Mouse (Mus musculus) testis, adult 2 months (tissue): ENCODE measurements at regions not wholly inside any gene's neighbourhood (a gene's known extent, or its start where the extent isn't known, plus 50 kb on each side); places are given as distances from the start of the nearest gene placed in this dataset.

Experiments
- H3K27ac ChIP-seq: fragments of 200-500 bp; 2 replicates; pipeline ENCODE4 v1.5.1; 2012; ENCODE audit warnings: low read depth, low read length; ENCODE audit not compliant: control insufficient read depth, insufficient read depth
- H3K27me3 ChIP-seq: fragments of 200-500 bp; 2 replicates; pipeline ENCODE4 v1.6.1; 2012; ENCODE audit warnings: mild to moderate bottlenecking, low read length, moderate library complexity; ENCODE audit not compliant: control insufficient read depth, insufficient read depth
- H3K36me3 ChIP-seq: fragments of 200-500 bp; 2 replicates; pipeline ENCODE4 v1.6.1; 2012; ENCODE audit warnings: mild to moderate bottlenecking, low read length; ENCODE audit not compliant: control insufficient read depth, insufficient read depth
- H3K4me1 ChIP-seq: fragments of 200-500 bp; 2 replicates; pipeline ENCODE4 v1.6.1; 2012; ENCODE audit warnings: low read length; ENCODE audit not compliant: control insufficient read depth, insufficient read depth
- H3K4me3 ChIP-seq: fragments of 200-500 bp; 2 replicates; pipeline ENCODE4 v1.5.1; 2012; ENCODE audit warnings: low read depth, mild to moderate bottlenecking, low read length, moderate library complexity, mixed read lengths; ENCODE audit not compliant: control insufficient read depth
- CTCF ChIP-seq: fragments of 200-500 bp; IDR thresholded peaks from 2 replicates; pipeline ENCODE4 v1.5.1; 2012; ENCODE audit warnings: low read depth, mild to moderate bottlenecking, inconsistent platforms, low read length, moderate library complexity; ENCODE audit not compliant: control insufficient read depth, insufficient read depth, insufficient replicate concordance
- POLR2A ChIP-seq: fragments of 200-500 bp; IDR thresholded peaks from 2 replicates; pipeline ENCODE4 v1.6.1; 2012; ENCODE audit warnings: low read depth, mild to moderate bottlenecking, inconsistent platforms, low read length, moderate library complexity; ENCODE audit not compliant: control insufficient read depth

DNA sequence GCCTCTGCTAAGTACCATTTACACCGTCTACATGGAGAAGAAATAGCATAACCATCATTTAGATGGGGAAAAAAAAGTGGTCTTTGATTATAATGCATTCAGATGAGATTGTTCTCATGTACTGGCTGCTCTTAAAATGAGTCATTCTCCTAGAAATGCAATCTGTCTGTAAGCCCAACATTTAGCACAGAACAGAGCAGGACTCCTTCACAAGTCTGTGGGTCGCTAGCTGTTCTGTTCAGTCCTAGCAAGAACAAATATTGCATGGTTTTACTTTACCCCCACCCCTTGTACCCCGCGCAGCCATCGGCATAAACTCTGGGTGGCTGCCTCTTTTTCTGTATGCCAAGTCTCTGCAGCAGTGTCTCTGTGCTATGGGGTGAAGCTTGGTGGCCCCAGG lies 685.4 kb downstream of the Tmem132b start:
- Histone ChIP-seq H3K36me3 (no peaks in the 10 kb centered on the region), H3K4me3 (no peak overlapping the region), H3K4me1 (no peaks in the 10 kb centered on the region), H3K27ac (no peak overlapping the region), H3K27me3 (no peaks in the 10 kb centered on the region)
- TF ChIP-seq CTCF = no peak
- no peak for TF ChIP-seq POLR2A

DNA sequence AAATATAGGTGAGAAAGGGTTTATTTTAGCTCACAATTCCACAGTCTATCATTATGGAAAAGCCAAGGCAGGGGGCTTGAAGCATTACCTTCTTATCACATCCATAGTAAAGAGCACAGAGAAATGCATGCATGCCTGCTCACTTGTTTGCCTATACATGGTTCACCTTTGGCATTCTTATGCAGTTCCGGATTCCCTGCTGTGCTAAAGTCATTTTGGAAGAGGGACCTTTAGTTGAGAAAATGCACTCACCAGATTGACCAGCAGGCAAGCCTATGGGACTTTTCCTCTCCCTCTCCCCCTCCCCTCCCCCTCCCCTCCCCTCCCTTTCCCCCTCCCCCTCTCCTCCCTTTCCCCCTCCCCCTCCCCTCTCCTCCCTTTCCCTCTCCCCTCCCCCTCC lies 686.2 kb downstream of the Tmem132b start:
- no peaks in the 10 kb centered on the region for H3K36me3 ChIP-seq
- H3K27me3 ChIP-seq = no peaks in the 10 kb centered on the region
- no peaks in the 10 kb centered on the region for H3K4me1 ChIP-seq
- H3K27ac ChIP-seq = no peak overlapping the region
- TF ChIP-seq CTCF (no peak), POLR2A (no peak)
- H3K4me3 ChIP-seq = no peak overlapping the region

- TF ChIP-seq CTCF (no peak), POLR2A (no peak)
- Histone ChIP-seq H3K36me3 (no peaks in the 10 kb centered on the region), H3K4me3 (no peak overlapping the region), H3K27me3 (no peaks in the 10 kb centered on the region), H3K27ac (no peak overlapping the region), H3K4me1 (no peaks in the 10 kb centered on the region)
These were observed 692.1 kb downstream of the Tmem132b start for GRCm38 (mm10) chr5:126223696-126224095.

- H3K27ac ChIP-seq = no peak overlapping the region
- no peaks in the 10 kb centered on the region for H3K4me1 ChIP-seq
- H3K36me3 ChIP-seq = no peaks in the 10 kb centered on the region
- H3K27me3 ChIP-seq = no peaks in the 10 kb centered on the region
- H3K4me3 ChIP-seq = no peak overlapping the region
- TF ChIP-seq CTCF (no peak), POLR2A (no peak)
These were observed 699.2 kb downstream of the Tmem132b start for GRCm38 (mm10) chr5:126230768-126231167.

DNA sequence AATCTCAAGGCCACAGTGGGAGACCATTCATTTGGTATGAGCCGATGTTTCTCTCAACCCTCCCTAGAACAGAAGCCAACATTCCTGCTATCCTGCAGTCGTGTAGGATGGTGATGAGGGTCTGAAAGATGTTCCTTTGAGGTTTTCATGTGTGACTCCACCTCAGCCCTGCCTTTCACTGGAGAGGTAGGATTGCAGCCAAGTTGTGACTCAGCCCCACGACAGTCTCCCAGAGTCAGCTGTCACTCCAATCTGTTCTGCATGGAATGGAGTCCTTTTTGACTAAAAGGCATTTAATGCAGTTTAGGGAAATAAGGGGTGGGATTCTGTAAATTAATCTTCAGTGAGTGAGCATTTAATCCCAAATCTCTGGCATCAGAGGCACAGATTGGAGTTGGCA lies 706.5 kb downstream of the Tmem132b start:
- Histone ChIP-seq H3K27ac (no peak overlapping the region), H3K27me3 (no peaks in the 10 kb centered on the region), H3K36me3 (no peaks in the 10 kb centered on the region), H3K4me1 (no peaks in the 10 kb centered on the region), H3K4me3 (no peak overlapping the region)
- no peak for TF ChIP-seq POLR2A
- no peak for TF ChIP-seq CTCF

DNA sequence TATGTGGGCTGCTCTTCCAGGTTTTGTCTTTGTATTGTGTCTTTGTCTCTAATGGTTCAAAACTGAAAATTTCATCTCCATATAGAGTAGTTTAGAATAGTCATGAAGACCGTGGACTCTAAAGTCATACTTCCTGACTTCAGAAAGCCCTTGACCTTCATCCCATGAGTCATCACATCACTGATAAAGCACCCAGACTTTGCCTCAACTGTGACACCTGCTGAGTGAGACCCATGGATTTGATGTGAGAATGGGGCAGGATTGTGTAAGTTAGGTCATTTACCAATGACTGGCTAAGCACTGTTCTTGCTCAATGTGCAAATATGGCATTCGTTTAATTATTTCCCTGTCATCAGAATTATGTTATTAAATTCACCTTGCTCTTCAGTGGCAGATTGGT lies 714.2 kb downstream of the Tmem132b start:
- no peaks in the 10 kb centered on the region for H3K36me3 ChIP-seq
- H3K4me1 ChIP-seq = no peaks in the 10 kb centered on the region
- no peak overlapping the region for H3K4me3 ChIP-seq
- TF ChIP-seq POLR2A (no peak), CTCF (no peak)
- H3K27me3 ChIP-seq = no peaks in the 10 kb centered on the region
- no peak overlapping the region for H3K27ac ChIP-seq

GRCm38 (mm10) chr5:126250331-126250730 lies 718.8 kb downstream of the Tmem132b start:
- no peaks in the 10 kb centered on the region for H3K36me3 ChIP-seq
- no peaks in the 10 kb centered on the region for H3K27me3 ChIP-seq
- H3K4me1 ChIP-seq = no peaks in the 10 kb centered on the region
- TF ChIP-seq CTCF (no peak), POLR2A (no peak)
- no peak overlapping the region for H3K4me3 ChIP-seq
- no peak overlapping the region for H3K27ac ChIP-seq

DNA sequence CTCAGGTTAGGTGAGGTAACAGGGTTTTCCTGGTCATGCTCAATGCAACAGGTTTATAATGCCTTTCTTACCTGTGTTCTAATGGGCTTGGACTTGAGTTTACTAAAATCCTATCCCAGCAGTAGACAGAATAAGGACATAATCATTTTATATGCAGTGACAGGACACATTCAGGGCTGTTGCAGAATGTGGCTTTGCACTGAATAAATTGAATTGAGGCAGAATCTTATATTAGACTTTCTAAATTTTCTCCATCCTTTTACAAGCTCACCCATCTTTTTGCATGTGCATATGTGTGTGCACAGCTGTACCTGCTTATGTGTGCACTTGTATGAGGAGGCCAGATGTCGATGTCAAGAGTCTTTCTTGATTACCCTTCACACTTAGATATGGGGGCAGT lies 723.1 kb downstream of the Tmem132b start:
- TF ChIP-seq POLR2A (no peak), CTCF (no peak)
- Histone ChIP-seq H3K27ac (no peak overlapping the region), H3K4me1 (no peaks in the 10 kb centered on the region), H3K4me3 (no peak overlapping the region), H3K27me3 (no peaks in the 10 kb centered on the region), H3K36me3 (no peaks in the 10 kb centered on the region)
